Mouse (Mus musculus) left cerebral cortex, postnatal 14 days (tissue): ENCODE measurements at regions not wholly inside any gene's neighbourhood (a gene's known extent, or its start where the extent isn't known, plus 50 kb on each side); places are given as distances from the start of the nearest gene placed in this dataset.

Experiments used
- DNase-seq, 2 experiments: peaks; one replicate each; pipeline ENCODE4 v3.0.0; 2021 to 2022; ENCODE audit warnings: low spot score in 2 of 2, mixed read lengths in 1 of 2
- intact Hi-C: fragments of 180-260 bp; cut with DNase I; formaldehyde crosslinking; loops from one replicate; pipeline ENCODE4 v1.15.1; 2025

DNA sequence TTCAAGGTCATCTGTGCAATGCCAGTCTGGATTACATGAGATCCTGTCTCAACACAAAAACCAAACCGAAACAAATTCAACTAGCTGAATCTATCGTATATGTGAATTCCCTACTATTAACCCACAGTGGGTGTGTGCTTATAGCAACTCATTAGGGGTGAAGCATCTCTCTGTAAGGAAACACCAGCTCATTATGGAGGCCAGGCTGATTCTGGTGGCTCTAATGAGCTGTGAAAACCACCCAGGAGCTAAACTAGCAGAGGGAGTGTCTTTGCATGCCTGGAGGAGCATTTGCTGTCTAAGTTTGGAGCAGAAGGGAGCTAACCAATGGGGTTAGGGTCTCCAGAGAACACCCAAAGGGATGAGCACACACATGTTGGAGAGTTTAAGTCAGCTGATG lies 54.1 kb upstream of the Adamts2 start:
- intact Hi-C loops, result no loop called here
- DNase-seq, result no peak

DNA sequence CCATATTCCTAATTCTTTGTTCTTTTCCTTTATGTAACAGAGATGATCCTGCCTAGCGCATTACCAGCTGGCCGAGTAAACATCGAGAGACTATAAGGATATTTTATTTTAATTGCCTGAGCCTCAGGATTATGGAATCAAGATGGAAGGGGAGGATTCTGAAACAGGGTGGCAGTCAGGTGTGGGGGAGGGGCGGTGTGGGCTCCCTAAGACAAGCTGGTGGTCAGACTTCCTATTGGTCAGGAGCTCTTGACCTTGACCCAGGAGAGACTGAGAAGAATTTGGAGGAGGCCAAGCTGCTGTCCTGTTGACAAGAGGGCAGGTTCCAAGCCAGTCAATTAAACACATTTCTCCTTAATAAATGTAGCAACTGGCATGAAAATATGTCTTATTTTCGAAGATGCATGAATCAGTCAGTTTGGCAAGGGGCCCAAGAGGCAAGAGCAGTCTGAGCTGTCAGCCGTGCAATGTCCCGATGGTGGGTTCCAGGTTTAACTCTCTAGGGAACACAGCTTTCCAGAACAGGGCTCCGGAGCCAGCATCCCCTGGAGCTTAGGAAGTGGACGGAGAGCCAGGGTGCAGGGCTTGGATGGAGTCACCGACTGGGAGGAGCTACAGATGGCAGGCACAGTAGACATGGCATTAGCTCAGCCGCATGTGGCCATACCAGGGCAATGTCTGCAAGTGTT lies 55.3 kb upstream of the Adamts2 start:
- DNase-seq, result peak; percentile 72 to 73
- intact Hi-C loops, result no loop called here

DNA sequence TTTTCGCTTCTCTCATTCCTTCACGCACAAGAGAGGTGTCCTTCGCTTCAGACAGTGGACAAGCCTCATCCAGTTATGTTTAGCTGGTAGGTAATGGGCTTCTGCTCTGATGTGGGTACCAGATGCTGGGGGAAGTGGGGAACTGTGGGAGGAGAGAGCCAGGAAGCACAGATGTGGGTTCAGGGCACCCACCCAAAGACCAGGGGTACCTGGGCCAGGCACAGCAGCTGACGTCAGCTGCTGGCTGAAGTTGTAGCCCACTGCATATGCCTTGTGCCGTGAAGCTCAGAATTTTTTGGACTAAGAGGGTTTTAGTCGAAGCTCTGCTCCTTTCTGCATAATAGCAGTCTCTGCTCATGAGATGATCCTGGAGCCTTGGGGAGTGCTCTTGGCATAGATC lies 56.5 kb upstream of the Adamts2 start:
- DNase-seq, result no peak
- intact Hi-C loops, result no loop called here

DNA sequence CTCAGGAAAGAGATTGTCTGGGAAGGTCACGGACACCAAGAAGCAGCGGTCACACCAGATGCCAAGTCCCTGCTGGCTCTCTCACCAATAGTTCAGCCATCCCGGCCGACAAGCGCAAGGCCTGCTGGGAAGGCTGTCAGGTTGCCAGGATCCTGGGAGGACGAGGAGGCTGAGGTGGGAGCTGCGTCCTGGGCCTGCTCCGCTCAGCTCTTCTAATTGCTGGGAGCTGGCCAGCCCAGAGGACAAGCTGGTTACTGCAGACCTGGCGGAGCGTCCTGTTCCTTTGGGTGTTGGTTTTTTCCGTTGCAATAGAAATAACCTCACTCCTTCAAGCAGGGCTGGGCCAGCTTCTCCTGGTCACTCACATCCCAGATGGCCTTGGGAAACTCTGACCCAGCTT lies 61.7 kb upstream of the Adamts2 start:
- intact Hi-C loops, result no loop called here
- no peak for DNase-seq

DNA sequence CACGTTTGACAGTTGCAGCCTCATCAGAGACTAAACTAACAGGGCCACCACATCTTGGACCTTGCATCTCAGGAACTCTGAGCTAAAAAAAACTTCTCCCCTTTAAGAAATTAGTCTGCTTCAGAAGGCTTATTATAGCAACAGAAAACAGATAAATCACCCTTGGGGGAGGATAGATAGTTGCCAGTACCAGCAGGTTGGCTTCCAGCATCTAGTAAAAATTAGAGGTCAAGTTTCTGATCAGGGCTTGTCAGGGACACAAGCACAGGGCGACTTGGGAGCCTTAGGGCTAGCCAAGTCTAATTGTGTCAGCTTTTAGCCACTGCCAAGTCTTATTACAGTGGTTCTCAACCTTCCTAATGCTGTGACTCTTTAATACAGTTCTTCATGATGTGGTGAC lies 67.6 kb upstream of the Adamts2 start:
- intact Hi-C loops, result no loop called here
- no peak for DNase-seq

DNA sequence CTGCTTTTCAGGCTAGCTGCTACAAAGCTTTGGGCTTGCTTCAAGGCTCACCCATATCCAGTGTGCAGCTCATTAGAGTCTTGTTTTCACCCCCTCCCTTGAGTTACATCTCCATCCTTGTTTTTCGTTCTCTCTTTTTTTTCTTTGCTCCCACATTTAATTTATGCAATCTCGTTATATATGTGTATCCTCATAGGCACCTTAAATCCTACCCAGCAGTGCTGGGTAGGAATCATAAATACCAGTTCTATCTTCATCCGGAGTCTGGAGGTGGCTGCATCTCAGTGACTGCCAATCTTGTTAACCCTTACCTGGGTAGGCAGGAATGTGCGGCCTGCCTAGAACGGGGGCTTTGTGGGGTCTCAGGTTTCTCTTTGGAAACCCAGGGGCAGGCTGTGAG lies 74.0 kb upstream of the Adamts2 start:
- intact Hi-C loops, result no loop called here
- peak; percentile 16 to 75 for DNase-seq

DNA sequence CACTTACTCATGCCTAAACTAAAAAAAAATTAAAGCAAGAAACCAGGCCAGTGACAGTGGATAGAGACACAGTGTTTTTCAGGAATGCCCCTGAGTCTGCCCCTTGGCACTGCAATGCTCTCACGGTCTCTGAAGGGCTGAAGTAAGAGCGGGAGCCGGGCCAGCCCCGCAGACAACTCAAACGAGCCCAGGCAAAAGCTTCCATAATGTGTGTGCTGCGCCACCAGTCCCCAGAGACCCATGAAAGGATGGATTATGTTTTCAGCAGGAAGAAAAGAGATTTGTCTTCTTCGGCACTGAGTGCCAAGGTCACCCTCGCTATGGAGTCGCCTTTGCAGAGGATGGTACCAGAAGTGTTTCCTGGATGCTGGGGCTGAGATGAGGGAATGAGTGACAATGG lies 81.7 kb upstream of the Adamts2 start:
- DNase-seq, result no peak
- intact Hi-C loops, result no loop called here

DNA sequence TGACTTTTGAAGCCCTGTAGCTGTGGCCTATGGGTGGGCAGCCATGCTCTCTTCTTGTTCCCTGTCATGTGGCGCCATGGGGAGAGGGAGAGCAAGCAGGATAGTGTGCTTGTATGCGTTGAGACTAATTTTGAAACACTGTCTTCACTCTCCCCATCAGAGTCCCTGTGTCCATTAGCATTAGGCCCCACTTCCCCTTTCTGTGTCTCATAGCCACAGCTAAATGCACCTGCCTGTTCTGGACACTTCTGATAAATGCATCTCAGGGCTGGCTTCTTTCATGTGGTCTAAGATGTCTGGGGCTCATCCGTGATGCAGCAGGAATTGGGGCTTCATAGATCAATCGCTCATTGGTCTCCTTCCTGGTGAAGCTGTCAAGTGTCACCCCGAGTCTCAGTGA lies 77.0 kb upstream of the Rufy1 start:
- intact Hi-C loops, result no loop called here
- DNase-seq, result no peak

DNA sequence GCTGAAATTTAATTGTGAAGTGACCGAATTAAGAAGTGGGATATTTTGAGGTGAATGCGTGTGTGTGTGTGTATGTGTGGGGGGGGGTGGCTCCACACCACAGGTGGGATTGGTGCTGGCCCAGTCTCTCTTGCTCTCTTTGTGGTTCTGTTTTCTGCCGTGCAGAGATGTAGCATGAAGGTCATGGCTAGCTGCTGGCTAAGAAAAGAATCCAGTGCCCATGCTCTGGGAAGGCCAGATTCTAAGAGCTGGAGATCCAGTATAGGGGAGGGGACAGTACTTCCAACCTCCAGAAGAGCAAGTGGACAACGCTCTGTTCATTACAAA lies 76.5 kb upstream of the Rufy1 start:
- intact Hi-C loops, result no loop called here
- no peak for DNase-seq

DNA sequence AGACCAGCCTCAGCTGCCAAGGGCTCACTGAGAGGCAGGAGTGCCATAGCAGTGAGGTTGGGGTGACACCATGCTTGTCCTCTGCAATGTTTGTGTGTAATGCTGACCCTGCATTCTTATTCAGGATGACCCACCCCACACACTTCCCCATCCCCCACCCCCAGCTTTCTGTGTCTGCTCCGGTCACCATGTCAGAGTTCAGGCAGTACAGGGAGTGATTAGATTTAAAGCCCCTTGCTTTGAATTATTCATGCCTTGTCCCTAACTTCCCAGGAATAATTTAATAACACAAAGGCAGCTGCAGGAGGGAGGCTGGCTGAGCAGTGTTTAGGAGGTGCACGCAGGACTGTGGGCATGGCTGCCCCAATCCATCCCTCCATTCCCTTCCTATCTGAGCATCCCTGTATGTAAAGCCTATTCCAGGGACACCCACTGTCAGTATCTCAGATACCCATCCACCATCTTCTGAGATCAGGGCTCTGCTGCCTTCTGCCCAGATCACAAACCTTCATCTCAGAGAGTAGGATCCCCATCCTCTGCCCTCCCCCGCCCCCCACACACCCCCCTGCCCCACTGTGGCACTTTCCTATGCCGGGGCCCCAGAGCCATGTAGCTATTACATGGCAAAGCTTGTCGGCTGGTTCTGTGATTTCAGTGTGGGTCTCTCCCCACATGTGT lies 76.0 kb upstream of the Rufy1 start:
- DNase-seq, result no peak
- intact Hi-C loops, result no loop called here

DNA sequence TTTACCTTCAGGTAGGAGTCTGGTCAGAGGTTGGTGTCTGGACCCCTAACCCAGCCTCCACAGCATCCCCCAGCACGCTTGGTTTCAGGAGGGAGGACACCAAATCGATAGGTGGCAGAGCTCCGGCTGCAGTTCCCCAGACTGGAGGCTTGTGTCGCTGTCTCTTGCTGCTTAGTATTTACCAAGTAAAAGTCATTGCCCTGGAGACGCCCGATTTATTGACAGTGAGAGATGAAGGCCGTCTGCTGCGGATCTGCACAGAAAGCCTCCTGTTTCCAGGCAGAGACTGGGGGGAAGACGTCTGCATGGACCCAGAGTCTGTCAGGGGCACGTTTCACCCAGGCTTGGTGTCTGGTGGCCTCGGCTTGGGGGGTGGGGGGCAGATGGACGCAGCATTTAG lies 70.4 kb upstream of the Rufy1 start:
- intact Hi-C loops, result no loop called here

DNA sequence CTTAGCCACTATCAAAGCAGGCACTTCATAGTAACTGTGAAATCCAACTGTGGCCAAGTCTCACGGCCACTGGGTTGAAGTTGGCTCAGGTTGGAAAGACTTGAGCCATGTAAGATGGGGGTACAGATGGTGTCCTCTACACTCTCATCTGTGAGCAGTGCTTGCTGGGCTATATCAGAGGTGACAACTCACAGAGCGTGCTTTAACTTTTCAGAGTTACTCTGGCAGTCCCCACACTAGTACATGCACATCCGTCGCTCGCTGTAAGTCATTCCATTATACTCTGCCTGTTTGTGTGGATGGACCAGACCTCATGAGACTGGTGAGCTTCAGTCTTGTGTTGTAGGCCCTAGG lies 62.2 kb upstream of the Rufy1 start:
- no peak for DNase-seq
- intact Hi-C loops, result no loop called here

More for the DNA sequence above, 70.4 kb upstream of the Rufy1 start:
- DNase-seq, result no peak

DNA sequence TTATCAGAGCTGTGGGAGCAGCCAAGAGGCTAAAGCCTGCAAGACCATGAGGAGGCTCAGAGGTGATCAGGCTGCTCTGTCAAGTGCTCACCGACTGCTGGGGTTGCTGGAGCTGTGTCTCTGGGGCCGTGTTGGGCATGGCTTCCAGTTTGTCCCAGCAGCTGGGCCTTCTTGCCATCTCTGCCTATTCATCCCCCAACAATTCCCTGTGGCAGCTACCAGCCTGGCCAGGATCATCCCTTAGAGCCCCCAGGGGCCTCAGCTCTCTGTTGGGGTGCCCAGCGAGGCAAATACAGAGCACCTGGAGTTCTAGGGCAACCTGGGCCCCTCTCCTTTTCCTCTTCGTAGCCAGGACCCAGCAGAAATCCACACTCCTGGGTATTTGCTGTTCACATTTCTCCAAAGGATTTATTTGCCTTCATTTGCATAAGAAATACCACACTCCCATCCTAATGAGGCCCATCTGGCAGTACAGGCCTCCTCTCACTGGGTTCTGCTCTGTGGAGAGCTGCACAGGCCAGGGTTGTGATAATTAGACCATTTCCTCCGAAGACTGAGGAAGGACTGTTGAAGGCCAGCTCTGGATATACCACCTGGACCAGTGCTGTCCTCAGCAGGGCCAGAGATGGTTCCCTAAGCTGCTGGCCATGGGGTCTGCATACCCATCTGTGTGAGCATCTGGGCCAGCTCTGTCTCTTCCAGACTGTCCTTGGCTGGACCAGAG lies 61.6 kb upstream of the Rufy1 start:
- no peak for DNase-seq
- intact Hi-C loops, result no loop called here

DNA sequence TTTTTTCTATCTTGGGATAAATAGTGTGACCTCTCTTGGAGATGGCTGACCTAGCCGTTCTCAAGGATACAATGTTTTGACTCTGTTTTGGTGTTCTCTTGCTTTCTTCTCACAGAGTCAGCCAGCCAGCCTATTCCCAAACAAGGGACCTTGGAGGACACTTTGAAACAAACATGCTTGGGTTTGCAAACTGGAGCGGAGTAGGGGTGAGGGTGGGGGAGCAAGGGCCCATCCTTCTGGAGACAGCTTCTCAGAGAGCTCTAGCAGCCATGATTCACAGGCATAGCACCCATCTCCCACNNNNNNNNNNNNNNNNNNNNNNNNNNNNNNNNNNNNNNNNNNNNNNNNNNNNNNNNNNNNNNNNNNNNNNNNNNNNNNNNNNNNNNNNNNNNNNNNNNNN lies 52.9 kb upstream of the Rufy1 start:
- DNase-seq, result no peak
- intact Hi-C loops, result no loop called here

DNA sequence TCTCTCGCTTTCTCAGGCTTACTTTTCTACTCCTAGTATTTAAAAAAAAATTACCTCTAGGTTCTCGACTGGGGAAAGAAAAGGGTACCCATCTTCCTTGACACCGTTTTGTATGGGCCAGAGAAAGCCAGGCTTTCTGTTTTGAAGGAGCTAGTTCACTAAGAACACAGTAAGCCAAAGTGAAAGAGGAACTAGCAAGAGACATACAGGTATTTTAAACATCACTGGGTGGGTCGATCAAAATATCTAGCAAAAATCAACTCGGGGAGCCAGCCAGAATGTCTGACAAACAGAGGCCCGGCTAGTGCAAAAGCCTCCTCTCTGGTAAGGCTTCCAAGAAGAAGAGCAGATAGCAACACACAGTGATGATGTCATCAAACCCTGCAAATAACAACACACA lies 52.2 kb upstream of the Rufy1 start:
- DNase-seq, result no peak
- intact Hi-C loops, result no loop called here

DNA sequence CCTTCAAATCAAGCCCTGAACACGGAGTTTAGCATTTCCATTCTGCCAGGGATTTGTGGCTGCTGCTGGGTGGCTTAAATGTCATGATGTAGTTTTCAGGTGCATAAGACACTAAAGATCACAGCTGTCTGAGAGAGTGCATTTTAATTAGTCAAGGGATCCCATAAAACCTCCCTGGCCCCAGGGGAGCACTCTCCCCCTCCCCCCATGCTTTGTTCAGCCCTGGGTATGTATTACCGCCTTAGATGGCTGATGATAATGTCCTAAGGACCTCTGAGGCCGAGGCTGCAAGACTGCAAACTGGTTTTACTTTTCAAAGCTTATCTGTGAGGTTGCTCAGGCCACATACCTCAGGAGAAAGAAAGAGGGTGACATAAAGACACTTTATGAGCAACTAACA lies 51.7 kb upstream of the Rufy1 start:
- no peak for DNase-seq
- intact Hi-C loops, result no loop called here
